ENCODE assay signal across 20 mouse cellular contexts in genomic region chr11:33980146-33980545, GRCm38 (mm10). TPM values are rescaled to one million over a fixed set of nuclear protein-coding genes. Genes with fewer than 3 reads are reported as not detected.
"Had no signal": no experiment of that assay in that cellular context is flagged by ENCODE, and none has a peak within 500 bp of the region (broad histone marks: within the 10 kb centered on the region; RNA-seq: fewer than 3 reads in every experiment).

No protein-coding gene starts in this region.

- H3K4me3 ChIP-seq: midbrain, embryonic 10.5 days; midbrain, embryonic 12.5 days; myocyte; neural tube, embryonic 13.5 days; neural tube, embryonic 15.5 days; stomach, embryonic 15.5 days had no signal

- H3K27me3 ChIP-seq: midbrain, embryonic 12.5 days; neural tube, embryonic 13.5 days; neural tube, embryonic 15.5 days; stomach, embryonic 15.5 days had no signal

- H3K36me3 ChIP-seq: midbrain, embryonic 10.5 days; midbrain, embryonic 12.5 days; neural tube, embryonic 13.5 days; neural tube, embryonic 15.5 days; stomach, embryonic 15.5 days had no signal

- H3K4me2 ChIP-seq: lung, embryonic 14.5 days; midbrain, embryonic 12.5 days; neural tube, embryonic 13.5 days; neural tube, embryonic 15.5 days; stomach, embryonic 15.5 days had no signal

- H3K4me1 ChIP-seq: midbrain, embryonic 10.5 days; midbrain, embryonic 12.5 days; neural tube, embryonic 13.5 days; neural tube, embryonic 15.5 days; stomach, embryonic 15.5 days had no signal

- H3K9me3 ChIP-seq: midbrain, embryonic 10.5 days; midbrain, embryonic 12.5 days; neural tube, embryonic 13.5 days; neural tube, embryonic 15.5 days; stomach, embryonic 15.5 days had no signal

- H3K9ac ChIP-seq: lung, embryonic 14.5 days; midbrain, embryonic 12.5 days; neural tube, embryonic 13.5 days; neural tube, embryonic 15.5 days; stomach, embryonic 15.5 days had no signal

- DNase-seq: lung, adult 18-20 months; lung, embryonic 14.5 days; lung, postnatal 10 days; lung, postnatal 4 days; midbrain, embryonic 14.5 days; retina, postnatal 1 day; right cerebral cortex, adult 18-20 months; right cerebral cortex, postnatal 25 days; right cerebral cortex, postnatal 4 days; spleen, adult 18-20 months; thymus, adult 18-20 months; thymus, postnatal 14 days; thymus, postnatal 36 days had no signal

- H3K27ac ChIP-seq: midbrain, embryonic 10.5 days; midbrain, embryonic 12.5 days; neural tube, embryonic 13.5 days; neural tube, embryonic 15.5 days; stomach, embryonic 15.5 days had no signal

- ATAC-seq: midbrain, embryonic 16.5 days had no signal

RNA-seq across cellular contexts. Expression of gene Kcnip1, which starts 12.8 kb away (rescaled TPM):
- polyA plus RNA-seq: myocyte had no signal
